Mouse (Mus musculus): ENCODE measurements around the gene Tmcc1.
"Not testable (repeated sequence)": the region's sequence is repeated elsewhere in the genome, so short reads cannot be mapped to it uniquely, and the experiment has no call there.

- not testable (repeated sequence) for TF ChIP-seq CTCF (IDR thresholded peaks at IDR 0.05; ENCODE audit: low read depth, low read length); POLR2A (IDR thresholded peaks at IDR 0.05; ENCODE audit: insufficient read depth, low read length)
Measured at GRCm38 (mm10) chr6:116234821-116235220, 41.5 kb upstream of the Tmcc1 start.
